Mouse (Mus musculus): ENCODE results near the gene Ap4b1.

DNA sequence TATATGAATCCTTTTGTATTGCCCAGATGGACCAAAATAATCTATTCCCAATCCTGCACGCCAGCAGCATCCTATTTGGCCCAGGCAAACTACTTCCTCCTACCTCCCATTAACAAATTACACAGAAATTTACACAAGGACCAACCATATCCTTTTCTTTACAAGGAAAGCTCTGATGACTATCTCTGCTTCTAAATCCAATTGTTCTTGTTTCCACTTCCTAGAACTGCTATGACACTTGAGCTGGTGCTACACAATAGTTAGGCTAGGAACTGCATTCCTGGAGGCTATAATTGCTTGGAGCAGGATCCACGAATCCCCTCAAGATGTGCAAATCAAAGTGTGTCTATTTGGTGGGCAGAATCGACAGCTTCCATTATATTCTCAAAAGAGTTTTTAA is 42.5 kb upstream of the Ap4b1 start:
- TF ChIP-seq CTCF (IDR thresholded peaks at IDR 0.05; ENCODE audit: borderline replicate concordance, control insufficient read depth, extremely low read depth, insufficient read depth, low read length, poor library complexity) (no peak), POLR2A (IDR thresholded peaks at IDR 0.05; ENCODE audit: control insufficient read depth, extremely low read depth, insufficient read depth, low read length, poor library complexity) (no peak)

All from thymus, adult 2 months (tissue).